8 mouse cellular contexts compared by ENCODE assay signal in genomic region chr11:81462199-81462598, GRCm38 (mm10).
DNase-seq lines count a peak whose midpoint lies in the region; ATAC-seq and TF ChIP-seq lines count a peak whose summit lies in the region.

No protein-coding gene starts in this region.

- H3K27me3 ChIP-seq in intestine, postnatal 0 days (replicated peaks; ENCODE audit: control insufficient read depth, insufficient read depth, low read length) = no peaks in the 10 kb centered on the region
- no peaks in the 10 kb centered on the region for H3K27me3 ChIP-seq in intestine, embryonic 15.5 days (replicated peaks)
- H3K27me3 ChIP-seq in cerebellum, adult 2 months (ENCODE audit: control insufficient read depth, insufficient read depth, low read length) = no peaks in the 10 kb centered on the region; the same call in 1 of the 2 replicates
- no peaks in the 10 kb centered on the region for H3K27me3 ChIP-seq in hindbrain, embryonic 16.5 days (replicated peaks; ENCODE audit: control insufficient read depth, insufficient read depth, low read length)

- no peaks in the 10 kb centered on the region for H3K36me3 ChIP-seq in intestine, postnatal 0 days (ENCODE audit: control insufficient read depth, insufficient read depth)
- H3K36me3 ChIP-seq in intestine, embryonic 15.5 days = no peaks in the 10 kb centered on the region
- no peaks in the 10 kb centered on the region for H3K36me3 ChIP-seq in hindbrain, embryonic 16.5 days (ENCODE audit: control insufficient read depth, insufficient read depth, low read length)

- WGBS in intestine, postnatal 0 days = 8% methylated on average over 5 of the region's 5 CpGs
- 6% methylated on average over 5 of the region's 5 CpGs for WGBS in intestine, embryonic 15.5 days
- 5% methylated on average over 5 of the region's 5 CpGs for WGBS in cerebellum, adult 2 months
- WGBS in hindbrain, embryonic 16.5 days = 4% methylated on average over 4 of the region's 5 CpGs

- H3K4me1 ChIP-seq in intestine, postnatal 0 days (replicated peaks; ENCODE audit: control insufficient read depth, insufficient read depth, low read length) = no peaks in the 10 kb centered on the region
- H3K4me1 ChIP-seq in intestine, embryonic 15.5 days (replicated peaks) = no peaks in the 10 kb centered on the region
- H3K4me1 ChIP-seq in cerebellum, adult 2 months (ENCODE audit: control insufficient read depth, insufficient read depth, low read length) = no peaks in the 10 kb centered on the region
- peaks cover 3% of the 10 kb centered on the region; the same call in 1 of the 2 replicates for H3K4me1 ChIP-seq in hindbrain, embryonic 16.5 days (ENCODE audit: control insufficient read depth, insufficient read depth, low read depth, low read length)

- no peak overlapping the region for H3K4me2 ChIP-seq in intestine, postnatal 0 days (replicated peaks; ENCODE audit: low read depth)
- H3K4me2 ChIP-seq in intestine, embryonic 15.5 days (replicated peaks) = no peak overlapping the region
- H3K4me2 ChIP-seq in hindbrain, embryonic 16.5 days (ENCODE audit: low read length) = no peak overlapping the region

- no peak overlapping the region for H3K27ac ChIP-seq in intestine, postnatal 0 days (ENCODE audit: low read depth, low read length)
- no peak overlapping the region for H3K27ac ChIP-seq in intestine, embryonic 15.5 days
- no peak overlapping the region for H3K27ac ChIP-seq in cerebellum, adult 2 months (ENCODE audit: insufficient read depth, low read length)
- H3K27ac ChIP-seq in hindbrain, embryonic 16.5 days (ENCODE audit: low read depth, low read length) = no peak overlapping the region

- peak; percentile 65 for TF ChIP-seq CTCF in intestine, postnatal 0 days (IDR thresholded peaks at IDR 0.05; ENCODE audit: low read depth)
- peak; percentile 42; the same call in 1 of the 2 replicates for TF ChIP-seq CTCF in cerebellum, adult 2 months (IDR thresholded peaks at IDR 0.05; ENCODE audit: borderline replicate concordance, insufficient read depth, low read depth, low read length)

- no peak overlapping the region for H3K4me3 ChIP-seq in intestine, postnatal 0 days (ENCODE audit: low read depth, low read length)
- no peak overlapping the region for H3K4me3 ChIP-seq in intestine, embryonic 15.5 days (replicated peaks)
- no peak overlapping the region for H3K4me3 ChIP-seq in cerebellum, adult 2 months (replicated peaks; ENCODE audit: insufficient read depth, low read depth, low read length)
- no peak overlapping the region for H3K4me3 ChIP-seq in hindbrain, embryonic 16.5 days (ENCODE audit: low read length)

- no peak overlapping the region for H3K9ac ChIP-seq in intestine, postnatal 0 days (ENCODE audit: low read depth, low read length)
- H3K9ac ChIP-seq in intestine, embryonic 15.5 days = no peak overlapping the region
- peak overlapping the region; percentile 38; the same call in 1 of the 2 replicates for H3K9ac ChIP-seq in hindbrain, embryonic 16.5 days (ENCODE audit: low read depth, low read length)

- H3K9me3 ChIP-seq in intestine, postnatal 0 days (ENCODE audit: control insufficient read depth) = peaks cover 4% of the 10 kb centered on the region; the same call in 1 of the 2 replicates
- no peaks in the 10 kb centered on the region for H3K9me3 ChIP-seq in intestine, embryonic 15.5 days
- no peaks in the 10 kb centered on the region for H3K9me3 ChIP-seq in hindbrain, embryonic 16.5 days (ENCODE audit: control insufficient read depth, low read length)

- TF ChIP-seq POLR2A in cerebellum, adult 2 months (IDR thresholded peaks at IDR 0.05; ENCODE audit: borderline replicate concordance, insufficient read depth, low read length) = no peak

- peak; percentile 40 for DNase-seq in Muller cell, postnatal 12 days (ENCODE audit: inconsistent ontology term)
- DNase-seq in cerebellum, adult 2 months = peak; percentile 17 to 18
- DNase-seq in lung, postnatal 25 days (ENCODE audit: low spot score) = peak; percentile 23
- no peak for DNase-seq in spleen, postnatal 4 days (ENCODE audit: low spot score in 2 of 2)

- no peak for ATAC-seq in intestine, postnatal 0 days
- ATAC-seq in intestine, embryonic 15.5 days = no peak
- ATAC-seq in hindbrain, embryonic 16.5 days = no peak
- ATAC-seq in megakaryocyte, adult 5-6 weeks (ENCODE audit: poor library complexity, severe bottlenecking) = no peak

Comparison
In these comparisons a context has a peak if more than half of its experiments do, and no peak if none do; other contexts are left out.
1. DNase-seq: peak in Muller cell, postnatal 12 days (single experiment), cerebellum, adult 2 months (2 of 2) and lung, postnatal 25 days (single experiment); none in spleen, postnatal 4 days (0 of 2).